Mouse (Mus musculus): ENCODE measurements around the gene Cnr2.

Gene Cnr2

DNA sequence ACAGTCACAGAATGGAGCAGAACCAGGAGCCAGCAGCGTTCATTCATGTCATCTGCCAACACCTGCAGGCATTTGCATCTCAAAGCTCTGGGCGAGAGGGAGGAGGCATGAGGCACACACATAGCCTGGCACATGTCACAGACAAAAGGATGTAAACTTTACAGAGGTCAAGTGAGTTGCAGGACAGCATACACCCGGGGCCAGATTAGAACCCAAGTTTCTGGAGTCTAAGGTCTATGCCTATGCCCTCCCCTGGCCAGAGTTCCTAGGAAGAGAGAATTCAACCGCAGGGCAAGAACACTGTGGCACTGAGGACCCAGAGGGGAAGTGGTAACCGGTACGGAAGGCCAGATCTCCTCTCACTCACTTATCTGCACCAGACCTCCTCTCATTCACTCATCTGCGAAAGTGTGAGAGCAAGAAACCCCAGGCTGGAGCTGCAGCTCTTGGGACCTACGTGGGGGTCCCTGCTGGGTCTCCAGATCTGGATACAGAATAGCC is at the start of gene Cnr2:
Cnr2 (plus strand) TSS at position 324 of the 501 bp plus-strand sequence.
- DNase-seq: no peak

DNA sequence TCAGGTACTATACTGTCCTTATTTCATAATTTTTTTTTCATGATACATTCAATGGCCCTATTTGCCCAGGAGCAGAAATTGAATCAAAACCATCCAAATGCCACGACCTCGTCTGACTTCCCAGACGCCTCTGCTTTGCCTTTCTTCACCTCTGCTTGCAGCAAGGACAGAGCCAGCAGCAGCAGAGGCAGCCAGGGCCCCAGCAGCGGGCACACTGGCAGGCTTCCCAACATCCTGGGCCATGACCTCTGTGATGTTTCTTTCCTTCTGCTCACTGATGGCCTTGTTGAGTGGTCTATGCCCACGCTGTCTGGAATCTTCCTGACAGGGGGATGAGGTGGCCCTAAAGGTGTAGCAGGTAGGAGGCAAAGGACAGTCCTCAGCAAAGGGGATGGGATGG is 47.6 kb upstream of the Cnr2 start:
- no peak for DNase-seq

DNA sequence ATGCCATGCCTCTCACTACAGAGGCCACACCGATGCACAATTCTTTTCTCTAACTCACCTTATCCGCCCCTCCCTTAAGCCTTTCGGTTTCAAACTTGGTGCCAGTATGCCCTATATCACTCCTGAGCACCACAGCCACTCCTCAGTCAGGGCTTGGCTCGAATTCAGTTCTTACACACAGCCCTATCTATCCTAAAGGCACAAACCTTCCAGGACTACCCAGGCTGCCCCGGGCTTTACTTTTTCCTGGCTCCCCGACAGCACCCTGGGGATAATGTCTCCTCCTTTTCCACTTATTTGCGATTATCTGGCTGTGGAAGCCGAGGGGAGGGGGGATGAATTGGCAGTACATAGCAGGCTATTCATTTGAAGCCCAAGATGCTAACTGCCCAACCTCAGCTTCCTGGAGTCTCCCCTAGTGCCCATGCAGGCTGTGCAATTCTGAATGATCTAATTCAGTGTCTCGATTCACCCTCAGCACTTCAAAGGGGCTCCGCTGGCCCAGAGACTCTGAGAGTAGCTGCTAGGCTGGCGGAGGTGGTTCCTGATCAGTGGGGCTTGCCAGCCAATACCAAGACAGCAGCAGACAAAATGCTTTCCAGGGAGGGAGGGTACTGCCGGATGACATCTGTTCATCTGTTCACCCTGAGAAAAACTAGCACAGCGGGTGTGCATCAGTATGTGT is 44.6 kb upstream of the Cnr2 start:
- peak in 1 of 2 experiments; percentile 33 for DNase-seq

- no peak for DNase-seq
These were observed 43.3 kb upstream of the Cnr2 start for GRCm38 (mm10) chr4:135851942-135852341.

GRCm38 (mm10) chr4:135853987-135854546 is 41.1 kb upstream of the Cnr2 start:
- no peak for DNase-seq

- DNase-seq: no peak
These were observed 40.6 kb upstream of the Cnr2 start for GRCm38 (mm10) chr4:135854630-135855029.

DNA sequence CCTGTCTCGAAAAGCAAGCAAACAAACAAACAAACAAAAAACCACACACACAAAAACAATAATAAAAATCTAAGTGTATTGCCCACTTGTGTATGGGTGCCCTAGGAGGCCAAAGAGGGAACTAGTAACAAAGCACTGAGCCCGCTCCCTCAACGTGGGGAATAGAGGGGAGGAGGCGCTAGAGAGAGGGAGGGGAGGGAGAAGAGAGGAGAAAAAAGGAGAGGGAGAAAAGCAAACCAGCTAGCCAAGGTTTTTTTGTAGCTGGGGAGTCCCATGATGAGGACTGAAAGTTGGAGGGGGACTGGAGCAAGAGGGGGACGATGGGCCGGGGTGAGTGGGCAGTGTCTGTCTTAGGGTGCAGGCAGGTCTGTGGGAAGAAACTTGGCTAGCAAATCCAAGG is 40.1 kb upstream of the Cnr2 start:
- no peak for DNase-seq

GRCm38 (mm10) chr4:135855536-135856222 is 39.5 kb upstream of the Cnr2 start, which contains the start of gene Srsf10:
Gene Srsf10 (plus strand): TSS chr4:135855747.
- peak; percentile 95 to 98 for DNase-seq

DNA sequence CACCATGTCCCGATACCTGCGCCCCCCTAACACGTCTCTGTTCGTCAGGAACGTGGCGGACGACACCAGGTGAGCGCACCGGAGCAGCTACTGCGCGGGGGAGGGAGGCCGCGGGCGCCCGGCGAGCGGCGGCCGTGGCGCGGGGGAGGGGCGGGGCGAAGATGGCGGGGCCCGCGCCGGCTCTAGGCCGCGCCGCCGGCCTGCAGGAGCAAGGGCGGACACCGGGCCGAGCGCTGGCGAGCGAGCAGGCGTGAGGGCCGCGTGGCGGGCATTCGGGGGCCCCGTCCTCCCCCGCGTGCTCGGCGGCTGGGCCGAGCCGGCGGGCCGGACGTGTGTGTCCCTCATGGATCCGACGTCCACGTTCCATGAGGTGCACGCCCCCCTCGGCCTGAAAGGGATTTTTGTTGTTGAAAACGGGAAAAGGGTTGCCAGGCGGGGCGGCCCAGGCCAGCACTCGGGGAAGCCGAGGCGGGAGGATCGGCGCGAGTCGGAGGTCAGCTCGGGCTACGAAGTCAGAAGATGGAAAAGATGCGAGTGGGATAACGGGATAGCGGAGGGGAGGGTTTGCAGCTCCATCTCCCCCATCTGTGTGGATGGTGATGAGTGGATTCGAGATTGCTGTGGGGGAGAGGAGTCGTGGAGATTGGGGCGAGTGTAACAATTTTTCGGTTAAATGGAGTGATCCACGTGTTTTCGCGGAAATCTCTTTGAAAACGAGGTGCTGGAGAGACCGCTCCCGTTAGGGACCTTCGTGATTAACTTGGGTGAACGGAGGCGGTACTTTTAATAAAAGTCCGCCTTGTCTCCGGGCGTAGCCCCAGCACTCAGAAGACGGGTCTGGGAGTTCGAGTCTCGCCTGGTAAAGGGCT is 38.7 kb upstream of the Cnr2 start:
- no peak for DNase-seq

- no peak for DNase-seq
These were observed 37.5 kb upstream of the Cnr2 start for GRCm38 (mm10) chr4:135857597-135858186.

DNA sequence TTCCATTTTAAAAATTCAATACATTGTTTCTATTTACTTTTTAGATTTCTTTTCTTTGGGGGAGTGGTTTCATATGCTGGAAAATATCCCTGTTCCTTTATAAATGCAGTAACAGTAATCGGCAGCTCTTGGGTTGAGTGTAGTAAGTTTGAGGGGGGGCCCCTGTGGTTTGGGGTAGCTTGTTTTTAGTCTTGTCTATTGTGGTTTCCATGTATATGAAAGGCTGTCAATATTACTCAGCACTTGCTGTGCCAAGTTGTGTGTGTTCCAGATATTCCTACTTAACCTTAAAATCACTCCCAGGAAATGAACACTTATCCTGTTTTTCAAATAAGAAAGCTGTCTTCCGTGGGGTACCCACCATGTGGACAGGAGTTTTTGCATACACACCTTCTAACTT is 26.2 kb upstream of the Cnr2 start:
- DNase-seq: no peak

DNA sequence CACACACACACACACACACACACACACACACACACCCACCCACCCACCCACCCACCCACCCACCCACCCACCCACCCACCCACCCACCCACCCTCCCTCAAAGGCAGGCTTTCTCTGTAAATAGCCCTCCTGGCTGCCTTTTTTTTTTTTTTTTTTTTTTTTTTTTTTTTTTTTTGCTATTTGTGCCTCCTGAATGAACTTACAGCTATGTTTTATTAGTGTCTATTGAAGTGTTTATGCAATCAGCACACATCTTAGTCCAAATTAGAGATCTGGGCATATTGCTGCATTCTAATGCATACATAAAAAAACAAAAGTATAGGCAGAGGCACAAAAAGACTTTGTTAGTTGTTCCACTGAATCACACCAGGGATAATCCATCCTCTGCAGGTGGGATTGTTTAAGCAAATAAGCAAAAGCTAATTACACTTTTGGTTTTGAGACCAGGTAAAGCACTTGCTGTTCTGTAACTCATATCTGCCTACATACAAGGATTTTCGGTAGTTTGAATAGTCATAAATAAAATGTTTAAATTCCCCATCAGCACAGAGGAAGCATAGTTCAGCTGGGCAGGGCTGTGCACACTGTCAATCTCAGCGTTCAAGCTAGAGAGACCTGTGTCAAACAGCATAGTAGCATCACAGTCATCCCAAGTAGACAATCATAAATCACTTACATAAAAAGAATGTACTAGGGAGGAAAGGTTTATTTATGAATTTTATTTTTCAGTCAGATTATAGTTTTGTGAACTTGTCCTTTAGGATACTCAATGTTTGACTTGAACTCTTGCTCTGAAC is 24.8 kb upstream of the Cnr2 start:
- DNase-seq: no peak

- DNase-seq: no peak
These were observed 23.2 kb upstream of the Cnr2 start for GRCm38 (mm10) chr4:135872015-135872414.

- no peak for DNase-seq
These were observed 22.4 kb upstream of the Cnr2 start for GRCm38 (mm10) chr4:135872589-135873391.

DNA sequence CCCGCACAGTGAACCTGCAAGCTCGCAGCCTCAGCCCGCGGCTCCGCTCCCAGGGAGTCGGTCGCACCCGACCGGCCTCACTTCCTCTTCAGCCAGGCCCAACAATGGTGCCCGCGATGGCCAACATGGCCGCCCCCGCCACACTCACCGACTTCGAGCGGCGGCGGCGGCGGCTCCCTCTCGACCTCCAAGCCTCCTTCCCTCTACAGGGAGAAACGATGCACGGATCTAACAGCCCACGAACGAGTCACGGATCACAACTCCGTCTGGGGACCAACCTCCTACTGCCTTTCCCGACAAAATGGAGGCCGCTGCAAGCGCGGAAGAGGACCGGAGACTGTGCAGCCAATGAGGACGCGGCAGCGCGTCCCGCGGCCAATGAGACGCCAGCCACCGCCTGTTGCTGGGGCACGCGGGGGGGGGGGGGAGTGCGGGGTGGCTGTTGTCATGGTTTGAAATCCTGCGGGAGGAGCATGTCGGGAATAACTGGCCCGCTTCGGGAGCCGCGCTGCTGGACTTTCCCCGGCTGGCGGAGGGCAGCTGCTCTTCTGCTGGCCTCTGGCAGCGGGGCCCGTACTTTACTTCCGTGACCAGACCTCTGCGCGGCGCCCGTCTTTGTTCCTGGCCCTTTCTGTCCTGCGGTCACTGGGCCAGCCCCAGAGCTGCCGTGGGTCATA is 21.5 kb upstream of the Cnr2 start, which contains the start of gene Pnrc2:
Pnrc2 (minus strand) TSS at position 325 of the 677 bp plus-strand sequence.
- peak; percentile 93 for DNase-seq

- DNase-seq: no peak
These were observed 20.3 kb upstream of the Cnr2 start for GRCm38 (mm10) chr4:135874564-135875535.

DNA sequence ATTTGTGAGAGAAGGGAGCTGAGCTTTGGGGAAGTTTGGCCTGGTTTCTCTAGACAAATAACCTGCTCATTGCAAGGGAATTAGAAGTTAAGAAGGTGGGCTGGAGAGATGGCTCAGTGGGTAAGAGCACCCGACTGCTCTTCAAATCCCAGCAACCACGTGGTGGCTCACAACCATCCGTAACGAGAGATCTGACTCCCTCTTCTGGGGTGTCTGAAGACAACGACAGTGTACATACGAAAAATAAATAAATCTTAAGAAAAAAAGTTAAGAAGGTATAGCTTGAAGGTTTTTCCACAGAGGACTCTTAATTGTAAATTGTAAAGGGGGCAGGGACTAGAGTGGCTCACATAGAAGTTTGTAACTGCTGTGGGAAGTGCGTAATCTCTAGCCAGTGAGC is 19.6 kb upstream of the Cnr2 start:
- no peak for DNase-seq

GRCm38 (mm10) chr4:135875991-135876582 is 19.1 kb upstream of the Cnr2 start:
- DNase-seq: peak in 1 of 2 experiments; percentile 42
